Mouse (Mus musculus): ENCODE results near the gene Cep295. TPM values are rescaled to one million over a fixed set of nuclear protein-coding genes. Genes with fewer than 3 reads are reported as not detected.
A peak's percentile ranks its signal among the peaks of the same experiment; 100 is the strongest.

The Cep295 gene
- polyA plus RNA-seq, 1 experiment from 2014 or later = 16.5 TPM

DNA sequence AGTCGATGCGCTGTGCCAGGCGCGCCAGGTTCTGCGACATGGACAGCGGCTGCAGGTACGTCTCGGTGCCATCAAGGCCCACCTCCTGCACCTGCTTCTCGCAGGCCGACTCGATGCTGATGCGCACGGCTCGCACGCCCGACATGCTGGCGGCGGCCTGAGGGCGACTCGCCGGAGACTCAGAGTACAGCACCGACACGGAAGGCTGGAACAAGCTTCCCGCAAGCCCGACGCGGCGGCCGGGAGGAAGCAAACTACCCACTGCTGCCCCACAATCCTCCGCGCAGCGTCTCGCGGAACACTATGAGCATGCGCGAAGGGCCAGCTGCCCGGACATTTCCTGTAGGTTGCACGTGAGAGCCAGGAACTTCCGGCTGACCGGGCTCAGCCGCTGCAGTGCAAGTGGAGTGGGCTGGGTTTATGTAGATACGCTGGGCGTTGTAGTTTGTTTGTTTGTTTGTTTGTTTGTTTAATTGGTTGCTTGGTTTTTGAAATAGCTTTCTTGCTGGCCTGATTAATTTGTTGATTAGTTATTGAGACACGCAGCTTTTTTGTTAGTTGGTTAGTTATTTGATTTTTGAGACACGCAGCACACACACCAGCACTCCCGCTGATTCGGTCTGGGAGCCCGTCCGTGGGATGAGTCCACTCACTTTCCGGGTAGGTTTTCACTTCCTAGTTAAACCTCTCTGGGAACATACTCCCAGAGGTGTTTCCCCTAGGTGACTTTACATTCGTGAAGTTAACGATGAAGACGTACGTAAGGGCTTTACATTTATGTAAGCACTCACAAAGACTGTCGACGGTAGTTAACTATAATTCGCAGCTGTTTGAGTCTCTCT is 77.7 kb downstream of the Cep295 start, which contains the start of gene Med17:
Gene Med17, minus strand, starts transcription at position 283 of the 842 bp plus-strand sequence.
- peak within 1 kb of the TSS; percentile 92 for H3K9ac ChIP-seq
- peak within 1 kb of the TSS; percentile 65 for H3K4me2 ChIP-seq
- peak within 1 kb of the TSS; percentile 89 for H3K27ac ChIP-seq
- under 1% methylated on average over 57 of the region's 57 CpGs for WGBS
- peaks cover 14% of the 10 kb centered on the region for H3K36me3 ChIP-seq
- H3K9me3 ChIP-seq = no peaks in the 10 kb centered on the region
- peaks cover 11% of the 10 kb centered on the region for H3K4me1 ChIP-seq
- no peaks in the 10 kb centered on the region for H3K27me3 ChIP-seq
- H3K4me3 ChIP-seq = peak within 1 kb of the TSS; percentile 77
- peak; percentile 97 for ATAC-seq (ENCODE audit: borderline replicate concordance, extremely low read depth, low FRiP score, low TSS enrichment)

DNA sequence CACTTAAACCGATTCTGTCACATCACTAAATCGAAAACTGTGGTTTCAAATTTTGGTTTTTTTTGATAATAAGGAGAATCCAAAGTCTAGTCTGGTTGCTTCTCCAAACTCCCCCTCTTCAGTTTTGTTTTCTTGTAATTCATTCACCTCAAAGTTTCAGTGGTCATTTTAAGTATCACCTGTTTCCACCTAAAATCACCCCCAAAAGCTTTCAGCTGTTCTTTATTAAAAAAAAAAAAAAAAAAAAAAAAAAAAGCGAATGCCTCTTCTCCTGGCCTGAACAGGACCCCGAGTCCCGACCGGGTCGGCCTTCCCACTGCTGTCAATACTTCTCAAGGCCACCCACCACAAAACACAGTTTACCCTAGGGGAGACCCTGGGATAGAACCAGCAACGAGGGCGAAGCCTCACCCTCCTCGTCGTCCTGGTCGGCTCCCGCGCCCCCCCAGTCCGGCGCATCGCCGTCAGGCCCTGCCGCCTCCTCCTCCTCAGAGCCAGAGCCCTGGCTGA is 78.4 kb downstream of the Cep295 start:
- WGBS = 9% methylated on average over 19 of the region's 19 CpGs
- no peaks in the 10 kb centered on the region for H3K27me3 ChIP-seq
- peak overlapping the region; percentile 92 for H3K9ac ChIP-seq
- H3K36me3 ChIP-seq = peaks cover 20% of the 10 kb centered on the region
- H3K9me3 ChIP-seq = no peaks in the 10 kb centered on the region
- peak overlapping the region; percentile 89 for H3K27ac ChIP-seq
- H3K4me1 ChIP-seq = peaks cover 11% of the 10 kb centered on the region
- no peak for ATAC-seq (ENCODE audit: borderline replicate concordance, extremely low read depth, low FRiP score, low TSS enrichment)
- H3K4me2 ChIP-seq = peak overlapping the region; percentile 65
- peak overlapping the region; percentile 77 for H3K4me3 ChIP-seq

DNA sequence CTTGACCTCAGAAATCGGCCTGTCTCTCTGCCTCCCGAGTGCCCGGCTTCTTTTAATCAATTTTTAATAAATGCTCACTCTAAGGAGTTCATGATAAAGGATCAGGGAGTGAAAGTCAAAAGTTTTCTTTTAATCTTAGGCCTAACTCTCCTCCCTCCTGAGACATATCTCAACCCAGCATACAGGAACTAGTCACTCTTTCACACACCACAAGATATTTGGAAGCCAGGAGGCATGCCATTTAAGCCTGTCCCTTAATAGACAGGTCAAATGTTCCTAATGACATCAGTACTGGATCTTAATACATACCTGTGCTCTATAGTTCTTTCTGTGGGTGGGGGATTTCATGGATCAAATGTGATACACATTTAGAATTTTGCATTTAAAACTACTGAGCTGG is 79.2 kb downstream of the Cep295 start:
- Histone ChIP-seq H3K4me1 (peaks cover 11% of the 10 kb centered on the region), H3K4me2 (peak overlapping the region; percentile 65; the same call in 1 of the 2 replicates), H3K36me3 (peaks cover 28% of the 10 kb centered on the region), H3K27ac (no peak overlapping the region), H3K4me3 (0 out of 2 replicates have a peak overlapping the region, but pooled peaks have one; percentile 77), H3K9ac (no peak overlapping the region), H3K27me3 (no peaks in the 10 kb centered on the region), H3K9me3 (no peaks in the 10 kb centered on the region)
- WGBS = 77% methylated on average over 3 of the region's 3 CpGs
- no peak for ATAC-seq (ENCODE audit: borderline replicate concordance, extremely low read depth, low FRiP score, low TSS enrichment)

- no peak overlapping the region for H3K4me3 ChIP-seq
- 89% methylated on average over 4 of the region's 4 CpGs for WGBS
- H3K27ac ChIP-seq = no peak overlapping the region
- no peak overlapping the region for H3K4me2 ChIP-seq
- H3K9ac ChIP-seq = no peak overlapping the region
- no peaks in the 10 kb centered on the region for H3K9me3 ChIP-seq
- no peak for ATAC-seq (ENCODE audit: borderline replicate concordance, extremely low read depth, low FRiP score, low TSS enrichment)
- H3K4me1 ChIP-seq = peaks cover 11% of the 10 kb centered on the region
- H3K36me3 ChIP-seq = peaks cover 42% of the 10 kb centered on the region
- no peaks in the 10 kb centered on the region for H3K27me3 ChIP-seq
These were observed 80.7 kb downstream of the Cep295 start for GRCm38 (mm10) chr9:15276855-15277254.

DNA sequence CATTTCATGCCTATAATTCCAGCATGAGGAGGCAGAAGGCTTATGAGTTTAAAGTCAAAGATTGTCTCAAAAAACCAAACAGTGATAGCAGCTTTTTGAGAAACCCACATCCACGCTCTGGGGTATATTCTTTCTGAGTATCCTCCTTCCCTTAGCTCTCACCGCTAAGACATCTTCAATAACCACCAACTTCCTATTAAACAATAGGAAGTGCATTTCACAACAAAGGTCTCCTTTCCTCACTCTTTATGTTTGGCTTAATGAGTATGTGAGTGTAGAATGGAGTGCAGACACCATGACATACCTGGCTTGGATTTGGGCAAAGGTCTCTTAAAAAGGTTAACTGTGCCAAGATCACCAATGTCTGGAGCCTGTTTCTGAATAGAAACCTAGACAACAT is 83.6 kb downstream of the Cep295 start:
- Histone ChIP-seq H3K4me3 (no peak overlapping the region), H3K9me3 (no peaks in the 10 kb centered on the region), H3K36me3 (peaks cover 70% of the 10 kb centered on the region), H3K27me3 (no peaks in the 10 kb centered on the region), H3K4me2 (no peak overlapping the region), H3K27ac (no peak overlapping the region), H3K9ac (no peak overlapping the region), H3K4me1 (peaks cover 4% of the 10 kb centered on the region; the same call in 1 of the 2 replicates)
- ATAC-seq (ENCODE audit: borderline replicate concordance, extremely low read depth, low FRiP score, low TSS enrichment) = no peak
- 85% methylated on average over 2 of the region's 2 CpGs for WGBS

Small RNAs within 50 kb of the gene (microRNA-seq; reads per million reads assigned to microRNA genes)
- gene Gm49349 (not detected), gene mmu-mir-7650 (not detected)

Other genes starting within 250 kb of the Cep295 start
- not detected in 2 replicates for gene Hephl1, start 245.7 kb downstream of the Cep295 start, polyA plus RNA-seq (2015; fragmentation: Nextera tagmentation; extraction: Ambion mirVana)
- gene Vstm5, start 118.7 kb downstream of the Cep295 start, polyA plus RNA-seq (2015; fragmentation: Nextera tagmentation; extraction: Ambion mirVana) = 0.82 and 1.3 TPM in 2 replicates
- gene Med17, start 77.9 kb downstream of the Cep295 start, polyA plus RNA-seq (2015; fragmentation: Nextera tagmentation; extraction: Ambion mirVana) = 34.4 and 35.7 TPM in 2 replicates
- 67.5 and 67.7 TPM in 2 replicates for gene Taf1d, start 51.6 kb downstream of the Cep295 start, polyA plus RNA-seq (2015; fragmentation: Nextera tagmentation; extraction: Ambion mirVana)
- 9.0 and 10.0 TPM in 2 replicates for gene 4931406C07Rik, start 51.3 kb downstream of the Cep295 start, polyA plus RNA-seq (2015; fragmentation: Nextera tagmentation; extraction: Ambion mirVana)
- gene Smco4, start 135.6 kb upstream of the Cep295 start, polyA plus RNA-seq (2015; fragmentation: Nextera tagmentation; extraction: Ambion mirVana) = 2.7 and 3.9 TPM in 2 replicates

All from lung, embryonic 15.5 days (tissue).